ENCODE assay signal across 8 mouse cellular contexts in the genomic region with DNA sequence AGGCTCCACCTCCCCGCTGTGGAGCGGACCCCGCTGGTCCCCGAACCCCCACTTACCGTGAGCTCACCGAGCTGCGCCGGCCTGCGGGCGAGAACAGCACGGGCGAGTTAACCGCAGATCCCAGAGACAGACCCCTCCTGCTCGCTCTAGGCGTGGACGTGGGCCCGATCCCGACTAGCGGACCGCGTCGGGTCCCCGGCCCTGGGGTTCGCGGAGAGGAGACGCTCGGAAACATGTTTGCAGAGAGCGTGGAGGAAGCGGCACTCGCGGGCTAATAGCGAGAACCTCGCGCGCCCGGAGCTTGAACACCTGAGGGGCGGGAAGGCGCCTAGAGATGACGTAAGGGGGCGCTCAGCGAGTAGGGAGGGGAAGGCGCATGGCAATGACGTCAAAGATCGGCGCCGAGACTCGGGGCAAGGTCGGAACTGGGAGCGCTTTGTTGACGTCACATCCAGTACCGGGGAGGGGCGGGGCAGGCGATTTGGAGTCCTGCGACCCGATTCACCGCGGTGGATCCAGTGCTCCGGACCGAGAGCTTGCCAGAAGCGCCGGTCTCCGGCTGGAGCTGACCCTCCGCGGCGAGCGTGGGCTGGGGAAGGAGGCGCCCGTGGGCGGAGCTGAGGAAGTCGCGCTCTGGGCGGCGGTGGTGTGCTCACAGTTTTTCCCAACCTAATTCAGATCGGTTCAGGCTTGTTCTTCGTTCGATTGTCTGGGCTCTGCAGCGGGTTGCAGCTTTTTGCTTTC. TPM values are rescaled to one million over a fixed set of nuclear protein-coding genes. Genes with fewer than 3 reads are reported as not detected.
A peak's percentile ranks its signal among the peaks of the same experiment; 100 is the strongest.
DNase-seq lines count a peak whose midpoint lies in the region; ATAC-seq lines count a peak whose summit lies in the region.

A gene (minus strand): TSS at position 324 of the 744 bp plus-strand sequence.

- 0% methylated on average over 72 of the region's 77 CpGs for WGBS in hindbrain, embryonic 16.5 days
- WGBS in macrophage (ENCODE audit: missing documents), result under 1% methylated on average over 77 of the region's 77 CpGs

- H3K27me3 ChIP-seq in hindbrain, embryonic 16.5 days (replicated peaks; ENCODE audit: control insufficient read depth, insufficient read depth, low read length), result no peaks in the 10 kb centered on the region

- peak within 1 kb of the TSS; percentile 95 for H3K4me2 ChIP-seq in hindbrain, embryonic 16.5 days (ENCODE audit: low read length)

- ATAC-seq in hindbrain, embryonic 16.5 days, result peak; percentile 93

- peak within 1 kb of the TSS; percentile 98 for H3K4me3 ChIP-seq in hindbrain, embryonic 16.5 days (ENCODE audit: low read length)
- H3K4me3 ChIP-seq in macrophage (ENCODE audit: inconsistent target), result peak within 1 kb of the TSS; percentile 90

- no peaks in the 10 kb centered on the region for H3K9me3 ChIP-seq in hindbrain, embryonic 16.5 days (ENCODE audit: control insufficient read depth, low read length)

- peaks cover 17% of the 10 kb centered on the region for H3K36me3 ChIP-seq in hindbrain, embryonic 16.5 days (ENCODE audit: control insufficient read depth, insufficient read depth, low read length)
- H3K36me3 ChIP-seq in macrophage (ENCODE audit: inconsistent target), result peaks cover 20% of the 10 kb centered on the region

- H3K79me2 ChIP-seq in macrophage (ENCODE audit: inconsistent target), result peaks cover 24% of the 10 kb centered on the region

- peak; percentile 99 for DNase-seq in WW6 (ENCODE audit: low read depth, low spot score)
- DNase-seq in cerebellum, postnatal 4 days (ENCODE audit: low spot score in 2 of 2), result peak; percentile 100
- peak; percentile 99 for DNase-seq in gastrocnemius, adult 18-20 months (ENCODE audit: low spot score)
- DNase-seq in left cerebral cortex, adult 18-20 months (ENCODE audit: low spot score in 2 of 2), result peak; percentile 99 to 100
- DNase-seq in right cerebral cortex, adult 18-20 months, result peak; percentile 99
- DNase-seq in urinary bladder, postnatal 10 days (ENCODE audit: low spot score), result peak; percentile 100

- peak within 1 kb of the TSS; percentile 87 for H3K27ac ChIP-seq in hindbrain, embryonic 16.5 days (ENCODE audit: low read depth, low read length)
- peak within 1 kb of the TSS; percentile 43 for H3K27ac ChIP-seq in macrophage

- H3K9ac ChIP-seq in hindbrain, embryonic 16.5 days (ENCODE audit: low read depth, low read length), result peak within 1 kb of the TSS; percentile 89

- H3K4me1 ChIP-seq in hindbrain, embryonic 16.5 days (ENCODE audit: control insufficient read depth, insufficient read depth, low read depth, low read length), result peaks cover 14% of the 10 kb centered on the region

RNA-seq across cellular contexts. Expression of the gene that starts here (rescaled TPM):
- total RNA-seq in gastrocnemius, adult 18-20 months (2021), result 10 to 100 TPM in 1 of 2 experiments, 1 to 10 TPM in 1; 9.8 to 10.4 TPM
- 18.3 and 22.0 TPM in 2 replicates for polyA plus RNA-seq in hindbrain, embryonic 16.5 days (2015; fragmentation: Nextera tagmentation; extraction: Ambion mirVana)
- total RNA-seq in left cerebral cortex, adult 18-20 months (2021), result 10 to 100 TPM; 21.7 to 23.5 TPM
- total RNA-seq in macrophage (2018; cell fraction: chromatin; rRNA removed), result 10 to 100 TPM in 24 of 26 experiments, 1 to 10 TPM in 2; 7.7 to 44.6 (median 26.1) TPM
- 10 to 100 TPM in 3 of 26 experiments, 1 to 10 TPM in 23; 5.0 to 10.9 (median 7.8) TPM for total RNA-seq in macrophage (2018; cell fraction: cytosol; rRNA removed)
- 10 to 100 TPM in 19 of 26 experiments, 1 to 10 TPM in 7; 7.1 to 41.6 (median 16.4) TPM for total RNA-seq in macrophage (2018; cell fraction: nucleus; rRNA removed)
- 7.0 to 14.0 TPM (median 8.7 TPM) in 3 replicates for polyA plus RNA-seq in macrophage (2018)

Comparison
In these comparisons a context has a peak if more than half of its experiments do, and no peak if none do; other contexts are left out.
1. Peak in every context shown above with its lines: DNase-seq, ATAC-seq, H3K4me3 ChIP-seq and H3K27ac ChIP-seq.